Mouse (Mus musculus) thymus, adult 2 months (tissue): ENCODE results near the gene Cxcl13.

Experiments
- CTCF ChIP-seq: fragments of 200-500 bp; IDR thresholded peaks from 2 replicates; pipeline ENCODE4 v1.5.1; 2012; ENCODE audit warnings: mild to moderate bottlenecking, control low read depth, low read length, moderate library complexity, borderline replicate concordance; ENCODE audit not compliant: control insufficient read depth, poor library complexity, insufficient read depth; ENCODE audit errors: extremely low read depth
- POLR2A ChIP-seq: fragments of 200-500 bp; IDR thresholded peaks from 2 replicates; pipeline ENCODE4 v1.6.1; 2012; ENCODE audit warnings: mild to moderate bottlenecking, low read length, control low read depth, moderate library complexity; ENCODE audit not compliant: control insufficient read depth, poor library complexity, insufficient read depth; ENCODE audit errors: extremely low read depth

- TF ChIP-seq POLR2A (no peak), CTCF (no peak)
Observed at GRCm38 (mm10) chr5:95976299-95976698, 19.5 kb downstream of the Cxcl13 start.
